Mouse (Mus musculus): ENCODE data around the gene Olfr572.

- no peak for TF ChIP-seq POLR2A (IDR thresholded peaks at IDR 0.05; ENCODE audit: insufficient read depth, low read depth, low read length)
- TF ChIP-seq EP300 (IDR thresholded peaks at IDR 0.05; ENCODE audit: insufficient read depth, low read depth, low read length) = no peak
- no peak for TF ChIP-seq CTCF (IDR thresholded peaks at IDR 0.05)
Observed at GRCm38 (mm10) chr7:102958593-102958992, 34.4 kb downstream of the Olfr572 start, which contains the start of gene Olfr575.

All from heart, adult 2 months (tissue).